Mouse (Mus musculus): Measurements from ENCODE around the gene Rhoh. TPM values are rescaled to one million over a fixed set of nuclear protein-coding genes. Genes with fewer than 3 reads are reported as not detected.

The Rhoh gene
- polyA plus RNA-seq, 1 experiment from 2014 or later = 0.33 TPM

DNA sequence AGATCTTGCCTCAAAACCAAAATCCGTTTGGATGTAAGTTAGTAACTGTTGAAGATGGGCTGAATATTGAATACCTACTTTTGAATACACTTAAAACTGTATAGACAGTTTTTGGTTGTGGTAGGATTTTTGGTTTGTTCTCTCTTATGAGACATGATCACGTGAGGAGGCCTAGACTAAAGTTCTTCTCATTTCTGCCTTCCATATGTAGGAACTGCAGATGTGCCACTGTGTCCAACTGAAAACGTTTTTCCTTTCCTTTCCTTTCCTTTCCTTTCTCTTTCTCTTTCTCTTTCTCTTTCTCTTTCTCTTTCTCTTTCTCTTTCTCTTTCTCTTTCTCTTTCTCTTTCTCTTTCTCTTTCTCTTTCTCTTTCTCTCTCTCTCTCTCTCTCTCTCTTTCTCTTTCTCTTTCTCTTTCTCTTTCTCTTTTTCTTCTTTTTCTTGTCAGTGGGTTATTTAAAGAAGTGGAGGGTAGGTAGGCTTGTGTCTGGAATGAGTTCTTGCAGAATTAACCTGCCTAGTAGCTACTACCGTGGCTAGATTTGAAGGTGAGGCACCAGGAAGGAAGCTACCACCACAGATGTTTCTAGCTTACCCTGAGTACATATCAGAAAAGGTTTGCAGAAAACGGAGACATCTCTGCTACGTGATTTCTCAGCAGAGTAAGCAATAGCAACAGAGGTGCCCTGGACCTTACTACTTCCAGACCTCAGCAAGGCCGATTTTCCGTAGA is 27.1 kb upstream of the Rhoh start:
- ATAC-seq (ENCODE audit: low FRiP score) = no peak
- H3K27ac ChIP-seq (ENCODE audit: low read depth, low read length) = no peak overlapping the region
- H3K4me2 ChIP-seq = no peak overlapping the region
- no peaks in the 10 kb centered on the region for H3K4me1 ChIP-seq (ENCODE audit: control insufficient read depth, insufficient read depth, low read length)
- H3K36me3 ChIP-seq (ENCODE audit: control insufficient read depth, insufficient read depth, low read length) = no peaks in the 10 kb centered on the region
- DNase-seq (ENCODE audit: low spot score, missing footprints) = no peak
- H3K4me3 ChIP-seq (ENCODE audit: low read depth, low read length) = no peak overlapping the region
- WGBS = 88% methylated on average over 8 of the region's 8 CpGs
- no peak overlapping the region for H3K9ac ChIP-seq (ENCODE audit: low read length)
- H3K27me3 ChIP-seq (ENCODE audit: control insufficient read depth, insufficient read depth, low read length) = no peaks in the 10 kb centered on the region
- no peaks in the 10 kb centered on the region for H3K9me3 ChIP-seq (ENCODE audit: control insufficient read depth, low read length)

DNA sequence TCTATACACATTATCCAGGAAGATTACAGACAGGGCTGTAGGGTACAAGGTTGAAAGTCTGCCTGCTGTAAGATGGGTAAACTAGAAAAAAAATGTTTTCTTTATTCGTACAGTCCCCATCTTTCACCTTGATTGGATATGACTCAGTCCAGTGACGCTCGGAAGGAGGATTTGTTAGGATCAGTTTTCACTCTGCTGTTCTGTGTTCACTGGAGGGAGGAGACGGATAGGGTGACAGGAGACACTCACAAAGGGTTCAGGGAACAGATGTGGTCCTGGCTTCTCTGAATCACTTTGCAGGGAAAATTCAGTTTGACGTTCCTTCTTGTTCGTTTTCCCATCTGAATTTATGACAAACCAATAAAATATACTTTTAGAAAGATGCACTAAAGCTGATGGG is 23.0 kb upstream of the Rhoh start:
- Histone ChIP-seq H3K36me3 (ENCODE audit: control insufficient read depth, insufficient read depth, low read length) (no peaks in the 10 kb centered on the region), H3K27ac (ENCODE audit: low read depth, low read length) (no peak overlapping the region), H3K4me2 (no peak overlapping the region), H3K4me1 (ENCODE audit: control insufficient read depth, insufficient read depth, low read length) (no peaks in the 10 kb centered on the region), H3K9me3 (ENCODE audit: control insufficient read depth, low read length) (no peaks in the 10 kb centered on the region), H3K4me3 (ENCODE audit: low read depth, low read length) (no peak overlapping the region), H3K9ac (ENCODE audit: low read length) (no peak overlapping the region), H3K27me3 (ENCODE audit: control insufficient read depth, insufficient read depth, low read length) (no peaks in the 10 kb centered on the region)
- no peak for ATAC-seq (ENCODE audit: low FRiP score)
- no peak for DNase-seq (ENCODE audit: low spot score, missing footprints)
- 77% methylated on average over 6 of the region's 6 CpGs for WGBS

GRCm38 (mm10) chr5:65842947-65843346 is 18.1 kb upstream of the Rhoh start:
- H3K27ac ChIP-seq (ENCODE audit: low read depth, low read length) = no peak overlapping the region
- no peaks in the 10 kb centered on the region for H3K36me3 ChIP-seq (ENCODE audit: control insufficient read depth, insufficient read depth, low read length)
- H3K4me2 ChIP-seq = no peak overlapping the region
- no peaks in the 10 kb centered on the region for H3K9me3 ChIP-seq (ENCODE audit: control insufficient read depth, low read length)
- DNase-seq (ENCODE audit: low spot score, missing footprints) (no peak), ATAC-seq (ENCODE audit: low FRiP score) (no peak)
- H3K27me3 ChIP-seq (ENCODE audit: control insufficient read depth, insufficient read depth, low read length) = no peaks in the 10 kb centered on the region
- 92% methylated on average over 7 of the region's 7 CpGs for WGBS
- no peak overlapping the region for H3K4me3 ChIP-seq (ENCODE audit: low read depth, low read length)
- no peak overlapping the region for H3K9ac ChIP-seq (ENCODE audit: low read length)
- H3K4me1 ChIP-seq (ENCODE audit: control insufficient read depth, insufficient read depth, low read length) = no peaks in the 10 kb centered on the region

- no peak for ATAC-seq (ENCODE audit: low FRiP score)
- no peak for DNase-seq (ENCODE audit: low spot score, missing footprints)
- Histone ChIP-seq H3K4me3 (ENCODE audit: low read depth, low read length) (no peak overlapping the region), H3K9me3 (ENCODE audit: control insufficient read depth, low read length) (no peaks in the 10 kb centered on the region), H3K36me3 (ENCODE audit: control insufficient read depth, insufficient read depth, low read length) (no peaks in the 10 kb centered on the region), H3K9ac (ENCODE audit: low read length) (no peak overlapping the region), H3K4me1 (ENCODE audit: control insufficient read depth, insufficient read depth, low read length) (no peaks in the 10 kb centered on the region), H3K4me2 (no peak overlapping the region), H3K27ac (ENCODE audit: low read depth, low read length) (no peak overlapping the region), H3K27me3 (ENCODE audit: control insufficient read depth, insufficient read depth, low read length) (no peaks in the 10 kb centered on the region)
- WGBS = 86% methylated on average over 8 of the region's 8 CpGs
Observed at GRCm38 (mm10) chr5:65846534-65846933, 14.5 kb upstream of the Rhoh start.

DNA sequence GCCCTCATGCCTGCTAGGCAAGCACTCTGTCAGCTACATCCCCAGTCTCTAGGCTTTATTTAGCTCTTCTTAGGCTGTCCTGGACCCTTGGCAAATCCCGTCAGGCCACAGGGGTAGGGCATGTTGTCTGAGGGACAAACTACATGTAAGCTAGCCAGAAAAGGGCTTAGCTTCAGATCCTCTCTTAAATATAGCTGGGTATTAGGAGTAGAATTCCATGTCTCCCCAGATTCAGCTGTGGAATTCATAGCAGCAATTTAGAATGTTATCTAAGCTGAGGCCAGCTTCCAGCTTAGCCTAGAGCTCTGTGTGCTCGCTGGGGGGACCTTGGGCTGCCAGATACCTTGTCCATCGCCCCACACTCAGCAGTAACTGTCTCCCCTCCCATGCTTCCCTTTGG is 14.1 kb upstream of the Rhoh start:
- DNase-seq (ENCODE audit: low spot score, missing footprints) = no peak
- ATAC-seq (ENCODE audit: low FRiP score) = no peak
- no peak overlapping the region for H3K4me3 ChIP-seq (ENCODE audit: low read depth, low read length)
- WGBS = 84% methylated on average over 3 of the region's 3 CpGs
- no peak overlapping the region for H3K4me2 ChIP-seq
- no peaks in the 10 kb centered on the region for H3K4me1 ChIP-seq (ENCODE audit: control insufficient read depth, insufficient read depth, low read length)
- no peak overlapping the region for H3K9ac ChIP-seq (ENCODE audit: low read length)
- no peak overlapping the region for H3K27ac ChIP-seq (ENCODE audit: low read depth, low read length)
- no peaks in the 10 kb centered on the region for H3K9me3 ChIP-seq (ENCODE audit: control insufficient read depth, low read length)
- H3K27me3 ChIP-seq (ENCODE audit: control insufficient read depth, insufficient read depth, low read length) = no peaks in the 10 kb centered on the region
- no peaks in the 10 kb centered on the region for H3K36me3 ChIP-seq (ENCODE audit: control insufficient read depth, insufficient read depth, low read length)

DNA sequence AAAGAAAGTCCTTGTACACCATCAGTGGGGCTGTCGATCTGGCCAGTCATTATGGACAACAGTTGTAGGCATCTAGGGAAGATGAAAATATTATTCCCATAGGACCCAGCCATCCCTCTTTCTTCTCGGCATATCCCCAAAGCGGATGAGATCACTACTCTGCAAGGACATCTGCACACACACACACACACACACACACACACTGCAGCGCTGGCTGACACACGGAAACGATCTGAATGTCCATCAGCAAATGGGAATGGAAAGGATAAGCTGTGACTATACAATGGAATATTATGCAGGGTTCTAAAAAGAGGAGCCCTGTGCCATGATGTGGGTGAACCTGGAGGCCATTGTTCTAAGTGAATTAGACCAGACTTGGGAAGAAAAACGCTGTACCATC is 13.4 kb upstream of the Rhoh start:
- WGBS = 90% methylated on average over 7 of the region's 7 CpGs

DNA sequence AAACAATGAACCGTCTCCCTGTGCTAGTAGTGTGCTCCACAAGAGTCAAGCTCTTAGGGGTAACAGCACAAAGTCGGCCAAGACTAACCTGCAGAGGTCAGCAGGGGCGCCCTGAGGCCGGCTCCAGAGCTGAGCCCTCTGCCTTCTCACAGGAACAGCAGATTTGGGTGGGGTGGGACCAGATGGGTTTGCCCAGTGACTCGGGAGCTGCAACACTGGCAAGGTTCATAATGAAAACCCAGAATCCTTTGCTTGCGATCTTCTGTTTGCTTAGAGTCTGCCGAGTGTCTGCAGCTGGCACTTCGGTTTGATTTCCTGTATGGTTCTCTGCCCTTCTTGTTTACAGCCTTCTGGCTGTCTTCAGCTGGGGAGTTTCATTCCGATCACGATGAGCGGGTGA is 10.2 kb upstream of the Rhoh start:
- WGBS = 68% methylated on average over 11 of the region's 11 CpGs
- H3K27me3 ChIP-seq (ENCODE audit: control insufficient read depth, insufficient read depth, low read length) = no peaks in the 10 kb centered on the region
- no peak overlapping the region for H3K27ac ChIP-seq (ENCODE audit: low read depth, low read length)
- no peaks in the 10 kb centered on the region for H3K9me3 ChIP-seq (ENCODE audit: control insufficient read depth, low read length)
- DNase-seq (ENCODE audit: low spot score, missing footprints) (no peak), ATAC-seq (ENCODE audit: low FRiP score) (no peak)
- no peaks in the 10 kb centered on the region for H3K4me1 ChIP-seq (ENCODE audit: control insufficient read depth, insufficient read depth, low read length)
- H3K36me3 ChIP-seq (ENCODE audit: control insufficient read depth, insufficient read depth, low read length) = no peaks in the 10 kb centered on the region
- H3K9ac ChIP-seq (ENCODE audit: low read length) = no peak overlapping the region
- no peak overlapping the region for H3K4me2 ChIP-seq
- no peak overlapping the region for H3K4me3 ChIP-seq (ENCODE audit: low read depth, low read length)

More for the DNA sequence above, 13.4 kb upstream of the Rhoh start:
- ATAC-seq (ENCODE audit: low FRiP score) = no peak
- H3K4me1 ChIP-seq (ENCODE audit: control insufficient read depth, insufficient read depth, low read length) = no peaks in the 10 kb centered on the region
- no peak overlapping the region for H3K4me3 ChIP-seq (ENCODE audit: low read depth, low read length)
- no peak overlapping the region for H3K9ac ChIP-seq (ENCODE audit: low read length)
- H3K9me3 ChIP-seq (ENCODE audit: control insufficient read depth, low read length) = no peaks in the 10 kb centered on the region
- no peak overlapping the region for H3K4me2 ChIP-seq
- no peak overlapping the region for H3K27ac ChIP-seq (ENCODE audit: low read depth, low read length)
- H3K27me3 ChIP-seq (ENCODE audit: control insufficient read depth, insufficient read depth, low read length) = no peaks in the 10 kb centered on the region
- no peaks in the 10 kb centered on the region for H3K36me3 ChIP-seq (ENCODE audit: control insufficient read depth, insufficient read depth, low read length)
- no peak for DNase-seq (ENCODE audit: low spot score, missing footprints)

- no peaks in the 10 kb centered on the region for H3K9me3 ChIP-seq (ENCODE audit: control insufficient read depth, low read length)
- 35% methylated on average over 8 of the region's 8 CpGs for WGBS
- no peak for DNase-seq (ENCODE audit: low spot score, missing footprints)
- H3K27ac ChIP-seq (ENCODE audit: low read depth, low read length) = no peak overlapping the region
- no peaks in the 10 kb centered on the region for H3K27me3 ChIP-seq (ENCODE audit: control insufficient read depth, insufficient read depth, low read length)
- ATAC-seq (ENCODE audit: low FRiP score) = no peak
- no peaks in the 10 kb centered on the region for H3K36me3 ChIP-seq (ENCODE audit: control insufficient read depth, insufficient read depth, low read length)
- H3K9ac ChIP-seq (ENCODE audit: low read length) = no peak overlapping the region
- no peak overlapping the region for H3K4me2 ChIP-seq
- H3K4me1 ChIP-seq (ENCODE audit: control insufficient read depth, insufficient read depth, low read length) = no peaks in the 10 kb centered on the region
- no peak overlapping the region for H3K4me3 ChIP-seq (ENCODE audit: low read depth, low read length)
Observed at GRCm38 (mm10) chr5:65854786-65855191, 6.2 kb upstream of the Rhoh start.

DNA sequence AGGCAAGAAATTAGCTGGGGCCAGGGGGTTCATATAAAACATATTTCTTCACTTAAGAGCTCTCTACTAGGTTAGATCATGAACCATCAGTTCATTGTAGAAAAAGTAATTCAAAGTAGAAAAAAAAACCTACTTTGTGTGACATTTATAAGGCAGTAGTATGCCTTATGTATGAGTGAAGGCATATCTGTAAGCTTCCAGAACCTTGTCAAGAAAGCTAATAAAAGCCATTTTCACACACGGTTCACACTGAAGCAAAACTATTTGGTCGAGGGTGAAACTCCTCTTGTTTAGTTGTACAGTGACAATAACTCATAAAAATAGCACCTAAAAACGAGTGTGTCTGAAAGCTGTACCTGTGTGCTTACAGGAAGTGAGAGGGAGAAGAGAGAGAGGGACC is 5.4 kb upstream of the Rhoh start:
- Histone ChIP-seq H3K27ac (ENCODE audit: low read depth, low read length) (no peak overlapping the region), H3K9ac (ENCODE audit: low read length) (no peak overlapping the region), H3K36me3 (ENCODE audit: control insufficient read depth, insufficient read depth, low read length) (no peaks in the 10 kb centered on the region), H3K4me3 (ENCODE audit: low read depth, low read length) (no peak overlapping the region), H3K4me2 (no peak overlapping the region), H3K4me1 (ENCODE audit: control insufficient read depth, insufficient read depth, low read length) (no peaks in the 10 kb centered on the region), H3K9me3 (ENCODE audit: control insufficient read depth, low read length) (no peaks in the 10 kb centered on the region), H3K27me3 (ENCODE audit: control insufficient read depth, insufficient read depth, low read length) (no peaks in the 10 kb centered on the region)
- ATAC-seq (ENCODE audit: low FRiP score) (no peak), DNase-seq (ENCODE audit: low spot score, missing footprints) (no peak)
- WGBS = 80% methylated on average over 3 of the region's 3 CpGs
